Mouse (Mus musculus) heart, embryonic 12.5 days (tissue): ENCODE measurements at regions not wholly inside any gene's neighbourhood (a gene's known extent, or its start where the extent isn't known, plus 50 kb on each side); places are given as distances from the start of the nearest gene placed in this dataset.

Experiments
- ATAC-seq: fragments of 200-750 bp; cut with Nextera tagmentation; 2 replicates; pipeline ENCODE4 v1.8.0; 2017; ENCODE audit warnings: moderate TSS enrichment, moderate library complexity; ENCODE audit not compliant: insufficient number of reproducible peaks, low FRiP score
- H3K27ac ChIP-seq: fragments of 300-500 bp; sonication (generic); 2 replicates; pipeline ENCODE4 v1.5.1; 2016; ENCODE audit warnings: mild to moderate bottlenecking, moderate library complexity; ENCODE audit not compliant: poor library complexity, severe bottlenecking
- H3K27me3 ChIP-seq: fragments of 300-500 bp; sonication (generic); replicated peaks from 2 replicates; pipeline ENCODE4 v1.6.1; 2016; ENCODE audit warnings: mild to moderate bottlenecking, moderate library complexity
- H3K36me3 ChIP-seq: fragments of 300-500 bp; sonication (generic); 2 replicates; pipeline ENCODE4 v1.6.1; 2016; ENCODE audit warnings: mild to moderate bottlenecking, moderate library complexity
- H3K4me1 ChIP-seq: fragments of 300-500 bp; sonication (generic); replicated peaks from 2 replicates; pipeline ENCODE4 v1.6.1; 2016; ENCODE audit warnings: mild to moderate bottlenecking
- H3K4me2 ChIP-seq: fragments of 300-500 bp; sonication (generic); 2 replicates; pipeline ENCODE4 v1.6.1; 2016; ENCODE audit warnings: mild to moderate bottlenecking, moderate library complexity
- H3K4me3 ChIP-seq: fragments of 300-500 bp; sonication (generic); 2 replicates; pipeline ENCODE4 v1.5.1; 2016; ENCODE audit warnings: mild to moderate bottlenecking
- H3K9ac ChIP-seq: fragments of 300-500 bp; sonication (generic); 2 replicates; pipeline ENCODE4 v1.6.1; 2016; ENCODE audit warnings: mild to moderate bottlenecking, moderate library complexity
- H3K9me3 ChIP-seq: fragments of 300-500 bp; sonication (generic); replicated peaks from 2 replicates; pipeline ENCODE4 v1.6.1; 2016; ENCODE audit warnings: mild to moderate bottlenecking, moderate library complexity
- WGBS: fragments of 180-500 bp; shearing (Covaris S2); methylation state at CpG from one replicate; pipeline ENCODE4 v1.1.7; 2016; 5-methylcytosine and 5-hydroxymethylcytosine counted together

GRCm38 (mm10) chr15:72101730-72102129 lies 1732.6 kb upstream of the Gm6569 start:
- ATAC-seq: no peak
- no peaks in the 10 kb centered on the region for H3K27me3 ChIP-seq
- 78% methylated on average over 1 of the region's 1 CpGs for WGBS

DNA sequence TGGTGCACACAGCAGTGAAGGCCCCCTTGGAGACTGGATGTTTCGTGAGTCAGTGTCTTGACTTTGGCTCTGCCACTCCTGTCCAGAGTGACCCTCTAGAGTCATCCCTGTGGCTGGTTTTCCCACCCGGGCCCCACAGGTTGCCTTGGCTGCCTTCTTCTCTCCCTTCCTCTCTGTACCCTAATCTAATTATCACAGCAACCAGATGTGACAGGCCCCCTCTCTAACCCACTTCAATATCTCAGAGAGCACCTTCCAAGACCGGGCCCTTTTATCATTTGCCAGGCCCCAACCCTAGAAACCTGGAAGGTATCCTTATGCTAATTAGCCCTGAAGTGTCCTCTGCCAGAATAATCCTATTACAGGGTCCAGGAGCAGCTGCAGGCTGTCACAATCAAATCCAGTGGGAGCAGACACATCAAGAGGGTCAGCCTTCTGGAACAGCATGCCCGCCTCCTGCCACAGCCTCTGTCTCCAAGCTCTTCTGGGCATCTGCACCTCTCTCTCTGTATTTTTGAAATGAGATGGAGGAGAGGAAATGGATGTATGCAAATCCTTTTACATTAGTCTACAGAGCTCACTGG lies 1728.4 kb upstream of the Gm6569 start:
- Histone ChIP-seq H3K4me3 (no peak overlapping the region), H3K27ac (no peak overlapping the region), H3K4me1 (no peaks in the 10 kb centered on the region), H3K9me3 (no peaks in the 10 kb centered on the region), H3K27me3 (no peaks in the 10 kb centered on the region), H3K9ac (no peak overlapping the region), H3K36me3 (no peaks in the 10 kb centered on the region), H3K4me2 (no peak overlapping the region)
- 54% methylated on average over 4 of the region's 4 CpGs for WGBS
- no peak for ATAC-seq

More at GRCm38 (mm10) chr15:72101730-72102129, 1732.6 kb upstream of the Gm6569 start:
- Histone ChIP-seq H3K4me1 (no peaks in the 10 kb centered on the region), H3K9me3 (no peaks in the 10 kb centered on the region), H3K27ac (no peak overlapping the region), H3K4me2 (no peak overlapping the region), H3K36me3 (no peaks in the 10 kb centered on the region), H3K4me3 (no peak overlapping the region), H3K9ac (no peak overlapping the region)

DNA sequence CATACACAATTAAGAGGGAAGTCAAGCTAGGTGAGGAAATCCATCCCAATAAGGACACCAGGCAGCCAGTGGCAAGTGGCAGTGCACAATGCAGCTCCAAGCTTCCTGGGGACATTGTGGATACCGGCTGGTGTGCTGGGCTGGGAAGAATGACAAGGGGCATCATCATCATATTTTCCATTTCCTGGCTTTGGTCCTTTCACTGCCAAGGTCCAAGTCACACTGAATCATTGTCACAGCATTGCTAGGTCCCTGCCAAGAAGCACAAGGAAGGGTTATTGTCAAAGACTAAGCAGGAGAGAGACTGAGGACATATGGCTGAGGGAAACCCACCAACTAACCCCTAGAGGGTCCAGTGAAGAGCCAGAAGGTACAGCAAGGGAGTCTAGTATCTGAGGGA lies 1723.8 kb upstream of the Gm6569 start:
- Histone ChIP-seq H3K27me3 (no peaks in the 10 kb centered on the region), H3K4me3 (no peak overlapping the region), H3K27ac (no peak overlapping the region), H3K9me3 (no peaks in the 10 kb centered on the region), H3K9ac (no peak overlapping the region), H3K36me3 (no peaks in the 10 kb centered on the region), H3K4me2 (no peak overlapping the region), H3K4me1 (no peaks in the 10 kb centered on the region)
- WGBS: 67% methylated on average over 1 of the region's 1 CpGs
- no peak for ATAC-seq

GRCm38 (mm10) chr15:72116772-72117171 lies 1717.6 kb upstream of the Gm6569 start:
- Histone ChIP-seq H3K27ac (no peak overlapping the region), H3K9ac (no peak overlapping the region), H3K9me3 (peaks cover 8% of the 10 kb centered on the region; the same call in 1 of the 2 replicates), H3K4me1 (no peaks in the 10 kb centered on the region), H3K4me2 (no peak overlapping the region), H3K36me3 (no peaks in the 10 kb centered on the region), H3K4me3 (no peak overlapping the region), H3K27me3 (no peaks in the 10 kb centered on the region)
- ATAC-seq: no peak
- WGBS: 71% methylated on average over 4 of the region's 4 CpGs

GRCm38 (mm10) chr15:72134226-72134625 lies 1700.1 kb upstream of the Gm6569 start:
- no peaks in the 10 kb centered on the region for H3K9me3 ChIP-seq
- H3K27ac ChIP-seq: no peak overlapping the region
- 53% methylated on average over 8 of the region's 8 CpGs for WGBS
- no peaks in the 10 kb centered on the region for H3K27me3 ChIP-seq
- H3K4me2 ChIP-seq: no peak overlapping the region
- no peak for ATAC-seq
- no peaks in the 10 kb centered on the region for H3K4me1 ChIP-seq
- no peaks in the 10 kb centered on the region for H3K36me3 ChIP-seq
- no peak overlapping the region for H3K9ac ChIP-seq
- no peak overlapping the region for H3K4me3 ChIP-seq

DNA sequence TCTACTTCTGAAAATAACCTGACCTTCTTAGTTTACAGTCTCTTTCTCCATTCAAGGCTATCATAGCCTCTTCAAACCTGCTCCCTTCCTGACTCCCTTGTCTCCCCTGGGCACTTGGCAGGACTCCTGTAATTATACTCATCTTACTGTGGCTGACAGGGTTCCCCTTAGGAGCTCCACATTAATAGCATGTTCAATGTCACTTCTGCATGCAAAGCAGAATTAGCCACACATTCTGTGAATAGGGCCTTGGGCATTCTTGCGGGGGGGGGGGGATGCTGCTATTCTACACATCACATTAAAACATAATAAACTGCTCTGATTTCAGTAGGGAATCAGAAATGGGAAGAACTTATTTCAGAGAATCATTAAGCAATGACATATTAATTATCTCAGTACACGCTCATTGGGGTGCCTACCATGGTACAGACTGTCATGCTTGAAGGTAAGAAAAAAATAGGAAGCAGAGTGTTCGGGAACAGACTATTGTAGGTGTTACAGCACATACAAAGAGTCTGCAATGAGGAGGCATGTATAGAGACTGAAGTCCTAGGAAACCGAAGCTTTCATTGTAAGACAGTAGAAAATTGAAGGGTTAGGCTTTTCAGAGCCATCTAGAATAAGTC lies 1698.3 kb upstream of the Gm6569 start:
- Histone ChIP-seq H3K4me2 (no peak overlapping the region), H3K36me3 (no peaks in the 10 kb centered on the region), H3K4me1 (no peaks in the 10 kb centered on the region), H3K4me3 (no peak overlapping the region), H3K27me3 (no peaks in the 10 kb centered on the region), H3K9me3 (no peaks in the 10 kb centered on the region), H3K9ac (no peak overlapping the region), H3K27ac (no peak overlapping the region)
- no peak for ATAC-seq
- WGBS: 73% methylated on average over 4 of the region's 4 CpGs

GRCm38 (mm10) chr15:72140122-72140521 lies 1694.2 kb upstream of the Gm6569 start:
- no peaks in the 10 kb centered on the region for H3K27me3 ChIP-seq
- no peak overlapping the region for H3K4me2 ChIP-seq
- no peaks in the 10 kb centered on the region for H3K9me3 ChIP-seq
- ATAC-seq: no peak
- no peaks in the 10 kb centered on the region for H3K4me1 ChIP-seq
- no peak overlapping the region for H3K27ac ChIP-seq
- 76% methylated on average over 2 of the region's 2 CpGs for WGBS
- no peaks in the 10 kb centered on the region for H3K36me3 ChIP-seq
- H3K9ac ChIP-seq: no peak overlapping the region
- H3K4me3 ChIP-seq: no peak overlapping the region

GRCm38 (mm10) chr15:72150581-72150980 lies 1683.8 kb upstream of the Gm6569 start:
- no peak overlapping the region for H3K27ac ChIP-seq
- H3K27me3 ChIP-seq: no peaks in the 10 kb centered on the region
- H3K4me1 ChIP-seq: no peaks in the 10 kb centered on the region
- H3K4me2 ChIP-seq: no peak overlapping the region
- ATAC-seq: no peak
- no peaks in the 10 kb centered on the region for H3K9me3 ChIP-seq
- H3K36me3 ChIP-seq: no peaks in the 10 kb centered on the region
- 85% methylated on average over 6 of the region's 6 CpGs for WGBS
- H3K9ac ChIP-seq: no peak overlapping the region
- no peak overlapping the region for H3K4me3 ChIP-seq

DNA sequence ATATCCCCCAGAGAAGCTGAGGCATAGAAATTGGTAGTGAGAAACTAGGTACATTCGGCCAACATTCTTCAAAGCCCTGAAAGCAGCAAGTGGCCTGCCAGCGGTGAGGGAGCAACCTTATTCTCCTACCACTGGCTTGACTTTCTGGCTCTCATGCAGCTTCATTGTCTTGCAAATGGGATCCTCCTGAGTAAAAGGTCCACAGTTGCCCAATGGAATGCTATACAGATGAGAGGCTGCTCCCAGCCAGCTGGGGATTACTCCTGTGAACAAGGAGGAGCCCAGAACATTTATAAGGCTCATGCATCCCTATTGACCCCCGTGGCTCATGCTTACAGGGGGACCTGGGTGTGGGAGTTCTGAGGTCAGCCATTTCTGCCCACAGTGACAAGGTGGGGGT lies 1675.9 kb upstream of the Gm6569 start:
- no peaks in the 10 kb centered on the region for H3K36me3 ChIP-seq
- no peak overlapping the region for H3K9ac ChIP-seq
- H3K27ac ChIP-seq: no peak overlapping the region
- ATAC-seq: no peak
- no peak overlapping the region for H3K4me3 ChIP-seq
- H3K9me3 ChIP-seq: no peaks in the 10 kb centered on the region; the same call in 1 of the 2 replicates
- no peaks in the 10 kb centered on the region for H3K4me1 ChIP-seq
- WGBS: 57% methylated on average over 3 of the region's 3 CpGs
- no peak overlapping the region for H3K4me2 ChIP-seq
- H3K27me3 ChIP-seq: no peaks in the 10 kb centered on the region

DNA sequence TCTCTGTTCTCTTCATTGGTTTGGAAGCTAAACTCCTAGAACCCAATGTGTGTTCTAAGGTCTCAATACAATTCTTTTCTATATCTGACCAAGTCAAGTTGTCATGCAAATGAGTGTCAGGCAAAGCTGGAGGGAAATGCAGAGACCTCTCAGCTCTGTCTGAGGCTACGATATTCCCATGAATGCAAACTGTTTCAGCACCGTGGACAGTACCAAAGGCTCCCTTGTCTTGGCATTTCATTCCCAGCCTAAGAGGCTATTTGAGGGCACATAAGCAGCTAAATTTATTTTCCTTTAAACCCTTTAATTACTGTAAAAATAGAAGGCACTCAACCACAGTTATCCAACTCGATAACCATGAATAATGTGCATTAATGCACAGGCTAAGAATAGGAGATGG lies 1633.5 kb upstream of the Gm6569 start:
- WGBS: 26% methylated on average over 3 of the region's 3 CpGs
- no peak overlapping the region for H3K9ac ChIP-seq
- no peak overlapping the region for H3K27ac ChIP-seq
- no peaks in the 10 kb centered on the region for H3K36me3 ChIP-seq
- H3K4me3 ChIP-seq: no peak overlapping the region
- no peaks in the 10 kb centered on the region for H3K9me3 ChIP-seq
- no peaks in the 10 kb centered on the region for H3K4me1 ChIP-seq
- H3K27me3 ChIP-seq: no peaks in the 10 kb centered on the region
- no peak overlapping the region for H3K4me2 ChIP-seq
- ATAC-seq: no peak

DNA sequence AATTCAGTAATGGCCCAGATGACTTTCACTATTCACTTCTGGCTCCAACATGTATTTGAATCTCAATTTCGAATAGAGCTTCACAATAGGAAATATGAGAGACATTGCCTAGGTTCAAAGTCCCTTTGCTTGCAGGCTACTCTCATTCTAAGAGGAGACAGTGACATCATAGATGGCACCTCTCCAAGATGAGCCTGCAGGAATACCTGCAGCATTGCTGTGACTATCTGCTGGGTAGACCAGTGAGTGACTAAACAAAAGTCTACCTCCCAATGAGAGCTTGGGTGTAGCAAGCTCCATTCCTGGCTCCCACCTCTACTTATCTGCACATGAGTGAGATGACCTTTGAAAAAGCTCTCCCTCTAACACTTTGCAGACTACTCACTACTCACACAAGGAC lies 1632.6 kb upstream of the Gm6569 start:
- no peak overlapping the region for H3K4me3 ChIP-seq
- H3K9ac ChIP-seq: no peak overlapping the region
- no peak overlapping the region for H3K27ac ChIP-seq
- WGBS: 40% methylated on average over 1 of the region's 1 CpGs
- no peaks in the 10 kb centered on the region for H3K4me1 ChIP-seq
- ATAC-seq: no peak
- no peak overlapping the region for H3K4me2 ChIP-seq
- H3K9me3 ChIP-seq: no peaks in the 10 kb centered on the region
- H3K27me3 ChIP-seq: no peaks in the 10 kb centered on the region
- H3K36me3 ChIP-seq: no peaks in the 10 kb centered on the region

GRCm38 (mm10) chr15:72205240-72205799 lies 1629.0 kb upstream of the Gm6569 start:
- 64% methylated on average over 8 of the region's 8 CpGs for WGBS
- Histone ChIP-seq H3K36me3 (no peaks in the 10 kb centered on the region), H3K4me3 (no peak overlapping the region), H3K9me3 (no peaks in the 10 kb centered on the region), H3K27me3 (no peaks in the 10 kb centered on the region), H3K4me2 (no peak overlapping the region), H3K4me1 (no peaks in the 10 kb centered on the region), H3K9ac (no peak overlapping the region), H3K27ac (no peak overlapping the region)
- no peak for ATAC-seq
